Mouse (Mus musculus): ENCODE measurements at regions not wholly inside any gene's neighbourhood (a gene's known extent, or its start where the extent isn't known, plus 50 kb on each side); places are given as distances from the start of the nearest gene placed in this dataset. TPM values are rescaled to one million over a fixed set of nuclear protein-coding genes. Genes with fewer than 3 reads are reported as not detected.

GRCm38 (mm10) chr2:180385231-180385895, 50.9 kb upstream of the Gata5 start:
- Histone ChIP-seq H3K9me3 (ENCODE audit: low read length) (no peaks in the 10 kb centered on the region), H3K4me1 (ENCODE audit: insufficient read depth, low read length) (peaks cover 3% of the 10 kb centered on the region; the same call in 1 of the 2 replicates), H3K4me3 (ENCODE audit: low read depth, low read length) (peak overlapping the region; percentile 51), H3K9ac (replicated peaks; ENCODE audit: low read length, poor library complexity, severe bottlenecking) (peak overlapping the region; percentile 9; the same call in 1 of the 2 replicates), H3K36me3 (ENCODE audit: insufficient read depth, low read length) (no peaks in the 10 kb centered on the region), H3K27ac (ENCODE audit: low read depth, low read length) (no peak overlapping the region), H3K27me3 (ENCODE audit: insufficient read depth, low read length) (peaks cover 17% of the 10 kb centered on the region), H3K4me2 (ENCODE audit: low read depth, low read length, poor library complexity, severe bottlenecking) (peak overlapping the region; percentile 97)
- no peak for TF ChIP-seq CTCF (IDR thresholded peaks at IDR 0.05)
- WGBS: 4% methylated on average over 26 of the region's 26 CpGs
- DNase-seq (ENCODE audit: low spot score) (no peak), ATAC-seq (ENCODE audit: low FRiP score) (peak; percentile 28; the same call in 1 of the 2 replicates)

Small RNA genes lying in the stretch of these regions (microRNA-seq; reads per million reads assigned to microRNA genes)
- gene Mir133a-2 (ENCODE audit: borderline number of aligned reads) (not detected), gene Mir1a-1 (ENCODE audit: borderline number of aligned reads) (not detected)
